ENCODE assay signal across 9 mouse cellular contexts in the genomic region with DNA sequence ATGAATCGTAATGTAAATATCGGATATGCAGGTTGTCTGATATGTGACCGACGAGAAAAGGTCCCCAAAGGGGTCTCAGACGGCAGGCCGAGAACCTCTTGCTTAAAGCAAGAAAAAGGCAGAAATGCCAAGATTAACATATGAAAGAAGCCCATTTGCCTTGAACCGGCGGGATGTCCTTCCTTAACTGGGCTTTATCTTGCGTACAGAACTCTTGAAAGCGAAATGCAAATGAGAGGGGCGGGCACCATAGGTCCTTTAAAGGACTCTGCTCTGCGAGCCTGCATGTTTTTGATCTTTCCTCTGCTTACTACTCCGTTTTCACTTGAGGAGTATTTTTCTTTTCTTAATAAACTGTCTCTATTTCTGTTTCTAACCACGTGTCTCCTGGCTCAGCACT. TPM values are rescaled to one million over a fixed set of nuclear protein-coding genes. Genes with fewer than 3 reads are reported as not detected.
DNase-seq lines count a peak whose midpoint lies in the region; ATAC-seq and TF ChIP-seq lines count a peak whose summit lies in the region.
"Had no signal": no experiment of that assay in that cellular context is flagged by ENCODE, and none has a peak within 500 bp of the region (broad histone marks: within the 10 kb centered on the region; RNA-seq: fewer than 3 reads in every experiment).

No protein-coding gene starts in this region.

- H3K36me3 ChIP-seq in neural tube, embryonic 11.5 days (ENCODE audit: control insufficient read depth, insufficient read depth, low read length): no peaks in the 10 kb centered on the region
- H3K36me3 ChIP-seq in forebrain, embryonic 13.5 days (ENCODE audit: poor library complexity, severe bottlenecking): no peaks in the 10 kb centered on the region
- no peaks in the 10 kb centered on the region for H3K36me3 ChIP-seq in liver, embryonic 11.5 days (ENCODE audit: control insufficient read depth, insufficient read depth, low read length)
- no peaks in the 10 kb centered on the region for H3K36me3 ChIP-seq in stomach, postnatal 0 days (ENCODE audit: control insufficient read depth, insufficient read depth, low read length)

- H3K9ac ChIP-seq in neural tube, embryonic 11.5 days (ENCODE audit: low read length): no peak overlapping the region
- H3K9ac ChIP-seq in forebrain, embryonic 13.5 days: 0 out of 2 replicates have a peak overlapping the region, but pooled peaks have one; percentile 37
- H3K9ac ChIP-seq in liver, embryonic 11.5 days (ENCODE audit: low read depth, low read length): no peak overlapping the region
- H3K9ac ChIP-seq in stomach, postnatal 0 days (ENCODE audit: low read length): no peak overlapping the region; the same call in 1 of the 2 replicates

- no peaks in the 10 kb centered on the region for H3K4me1 ChIP-seq in neural tube, embryonic 11.5 days (ENCODE audit: control insufficient read depth, insufficient read depth, low read length)
- H3K4me1 ChIP-seq in forebrain, embryonic 13.5 days: peaks cover 10% of the 10 kb centered on the region; the same call in 1 of the 2 replicates
- H3K4me1 ChIP-seq in liver, embryonic 11.5 days (replicated peaks; ENCODE audit: control insufficient read depth, insufficient read depth, low read length): peaks cover 14% of the 10 kb centered on the region
- no peaks in the 10 kb centered on the region for H3K4me1 ChIP-seq in stomach, postnatal 0 days (replicated peaks; ENCODE audit: control insufficient read depth, insufficient read depth)

- TF ChIP-seq CTCF in stomach, postnatal 0 days (IDR thresholded peaks at IDR 0.05; ENCODE audit: low read depth): no peak

- H3K27me3 ChIP-seq in neural tube, embryonic 11.5 days (ENCODE audit: control insufficient read depth, insufficient read depth, low read length): no peaks in the 10 kb centered on the region
- no peaks in the 10 kb centered on the region for H3K27me3 ChIP-seq in forebrain, embryonic 13.5 days
- H3K27me3 ChIP-seq in liver, embryonic 11.5 days (replicated peaks; ENCODE audit: control insufficient read depth, insufficient read depth, low read length): no peaks in the 10 kb centered on the region
- H3K27me3 ChIP-seq in stomach, postnatal 0 days (ENCODE audit: control insufficient read depth, insufficient read depth, low read length): no peaks in the 10 kb centered on the region

- peak overlapping the region; percentile 28 for H3K4me2 ChIP-seq in neural tube, embryonic 11.5 days (ENCODE audit: low read depth)
- H3K4me2 ChIP-seq in forebrain, embryonic 13.5 days: peak overlapping the region; percentile 53
- peak overlapping the region; percentile 58 for H3K4me2 ChIP-seq in liver, embryonic 11.5 days
- H3K4me2 ChIP-seq in stomach, postnatal 0 days (replicated peaks; ENCODE audit: low read depth): peak overlapping the region; percentile 31; the same call in 1 of the 2 replicates

- intact Hi-C loops in heart, postnatal 14 days (cut with DNase I): no loop called here

- TF ChIP-seq EP300 in stomach, postnatal 0 days (optimal IDR thresholded peaks at IDR 0.05): no peak

- 4% methylated on average over 14 of the region's 14 CpGs for WGBS in neural tube, embryonic 11.5 days
- WGBS in forebrain, embryonic 13.5 days: 2% methylated on average over 14 of the region's 14 CpGs
- 12% methylated on average over 14 of the region's 14 CpGs for WGBS in liver, embryonic 11.5 days
- WGBS in stomach, postnatal 0 days: 19% methylated on average over 14 of the region's 14 CpGs

- H3K27ac ChIP-seq in neural tube, embryonic 11.5 days (ENCODE audit: low read depth, low read length): no peak overlapping the region
- no peak overlapping the region for H3K27ac ChIP-seq in forebrain, embryonic 13.5 days
- H3K27ac ChIP-seq in liver, embryonic 11.5 days (ENCODE audit: low read depth, low read length): no peak overlapping the region
- no peak overlapping the region for H3K27ac ChIP-seq in stomach, postnatal 0 days (replicated peaks)

- peak; percentile 41 for DNase-seq in neural tube, embryonic 11.5 days (ENCODE audit: low spot score)
- DNase-seq in neural tube, embryonic 10.5 days (ENCODE audit: extremely low spot score, low spot score): no peak
- no peak for DNase-seq in liver, embryonic 11.5 days (ENCODE audit: low spot score)
- no peak for DNase-seq in stomach, postnatal 0 days (ENCODE audit: low spot score)
- no peak for DNase-seq in kidney, adult 18-20 months
- no peak for DNase-seq in right cerebral cortex, adult 2 months (ENCODE audit: low spot score in 2 of 2)
- DNase-seq in heart, postnatal 14 days: no peak

- ATAC-seq in neural tube, embryonic 11.5 days (ENCODE audit: insufficient read depth, low FRiP score, low TSS enrichment): peak; percentile 56; the same call in 1 of the 2 replicates
- no peak for ATAC-seq in forebrain, embryonic 13.5 days
- no peak for ATAC-seq in liver, embryonic 11.5 days (replicated peaks; ENCODE audit: low FRiP score)
- ATAC-seq in stomach, postnatal 0 days (ENCODE audit: low FRiP score, low TSS enrichment): no peak

- peak overlapping the region; percentile 19; the same call in 1 of the 2 replicates for H3K4me3 ChIP-seq in neural tube, embryonic 11.5 days (ENCODE audit: low read depth, low read length)
- peak overlapping the region; percentile 32 for H3K4me3 ChIP-seq in forebrain, embryonic 13.5 days
- H3K4me3 ChIP-seq in liver, embryonic 11.5 days (ENCODE audit: low read depth, low read length): peak overlapping the region; percentile 36
- H3K4me3 ChIP-seq in stomach, postnatal 0 days (ENCODE audit: low read depth, low read length): peak overlapping the region; percentile 22; the same call in 1 of the 2 replicates
- H3K4me3 ChIP-seq: myocyte had no signal

- no peaks in the 10 kb centered on the region for H3K9me3 ChIP-seq in neural tube, embryonic 11.5 days (ENCODE audit: control insufficient read depth, low read length)
- H3K9me3 ChIP-seq in forebrain, embryonic 13.5 days (replicated peaks): no peaks in the 10 kb centered on the region
- no peaks in the 10 kb centered on the region for H3K9me3 ChIP-seq in liver, embryonic 11.5 days (ENCODE audit: control insufficient read depth, low read length)
- no peaks in the 10 kb centered on the region for H3K9me3 ChIP-seq in stomach, postnatal 0 days (ENCODE audit: control insufficient read depth, low read length)

RNA-seq across cellular contexts. Expression of gene Btn2a2, which starts 3.3 kb away (rescaled TPM):
- polyA plus RNA-seq in neural tube, embryonic 11.5 days (2014; fragmentation: Nextera tagmentation; extraction: Ambion mirVana): 0.65 and 0.81 TPM in 2 replicates
- polyA plus RNA-seq in forebrain, embryonic 13.5 days (2015; fragmentation: Nextera tagmentation; extraction: Ambion mirVana): 0.08 and 0.21 TPM in 2 replicates
- 0.08 and 0.32 TPM in 2 replicates for polyA plus RNA-seq in liver, embryonic 11.5 days (2014; fragmentation: Nextera tagmentation; extraction: Ambion mirVana)
- 0.04 and 0.07 TPM in 2 replicates for polyA plus RNA-seq in stomach, postnatal 0 days (2015; fragmentation: Nextera tagmentation; extraction: Ambion mirVana)
- not detected for total RNA-seq in heart, postnatal 14 days (2021)

RNA-seq across cellular contexts. Expression of gene Btn1a1, which starts 26.3 kb away (rescaled TPM):
- 0.16 TPM in 1 of 2 replicates, not detected in the other for polyA plus RNA-seq in neural tube, embryonic 11.5 days (2014; fragmentation: Nextera tagmentation; extraction: Ambion mirVana)
- not detected in 2 replicates for polyA plus RNA-seq in forebrain, embryonic 13.5 days (2015; fragmentation: Nextera tagmentation; extraction: Ambion mirVana)
- 1.8 and 2.2 TPM in 2 replicates for polyA plus RNA-seq in liver, embryonic 11.5 days (2014; fragmentation: Nextera tagmentation; extraction: Ambion mirVana)
- 0.05 TPM in 1 of 2 replicates, not detected in the other for polyA plus RNA-seq in stomach, postnatal 0 days (2015; fragmentation: Nextera tagmentation; extraction: Ambion mirVana)
- not detected for total RNA-seq in heart, postnatal 14 days (2021)

RNA-seq across cellular contexts. Expression of gene Hist1h4h, which starts 38.9 kb away (rescaled TPM):
- polyA plus RNA-seq in neural tube, embryonic 11.5 days (2014; fragmentation: Nextera tagmentation; extraction: Ambion mirVana): 3.4 and 6.8 TPM in 2 replicates
- 5.2 and 6.4 TPM in 2 replicates for polyA plus RNA-seq in forebrain, embryonic 13.5 days (2015; fragmentation: Nextera tagmentation; extraction: Ambion mirVana)
- polyA plus RNA-seq in liver, embryonic 11.5 days (2014; fragmentation: Nextera tagmentation; extraction: Ambion mirVana): 3.3 and 4.3 TPM in 2 replicates
- polyA plus RNA-seq in stomach, postnatal 0 days (2015; fragmentation: Nextera tagmentation; extraction: Ambion mirVana): 13.7 and 18.3 TPM in 2 replicates
- 100 to 1,000 TPM; 465 to 538 TPM for total RNA-seq in heart, postnatal 14 days (2021)

RNA-seq across cellular contexts. Expression of gene Hist1h2af, which starts 41.7 kb away (rescaled TPM):
- polyA plus RNA-seq in neural tube, embryonic 11.5 days (2014; fragmentation: Nextera tagmentation; extraction: Ambion mirVana): 1.6 and 2.1 TPM in 2 replicates
- polyA plus RNA-seq in forebrain, embryonic 13.5 days (2015; fragmentation: Nextera tagmentation; extraction: Ambion mirVana): 9.5 and 10.0 TPM in 2 replicates
- polyA plus RNA-seq in liver, embryonic 11.5 days (2014; fragmentation: Nextera tagmentation; extraction: Ambion mirVana): 1.1 and 5.1 TPM in 2 replicates
- polyA plus RNA-seq in stomach, postnatal 0 days (2015; fragmentation: Nextera tagmentation; extraction: Ambion mirVana): 4.5 and 8.9 TPM in 2 replicates
- total RNA-seq in heart, postnatal 14 days (2021): 100 to 1,000 TPM in 1 of 2 experiments, 10 to 100 TPM in 1; 49.0 to 131 TPM

RNA-seq across cellular contexts. Expression of gene Hist1h3g, which starts 43.2 kb away (rescaled TPM):
- 3.3 and 4.3 TPM in 2 replicates for polyA plus RNA-seq in neural tube, embryonic 11.5 days (2014; fragmentation: Nextera tagmentation; extraction: Ambion mirVana)
- 10.0 and 11.6 TPM in 2 replicates for polyA plus RNA-seq in forebrain, embryonic 13.5 days (2015; fragmentation: Nextera tagmentation; extraction: Ambion mirVana)
- 5.2 TPM in 2 replicates for polyA plus RNA-seq in liver, embryonic 11.5 days (2014; fragmentation: Nextera tagmentation; extraction: Ambion mirVana)
- polyA plus RNA-seq in stomach, postnatal 0 days (2015; fragmentation: Nextera tagmentation; extraction: Ambion mirVana): 2.3 and 3.4 TPM in 2 replicates
- total RNA-seq in heart, postnatal 14 days (2021): 10 to 100 TPM; 13.1 to 34.3 TPM
